Mouse (Mus musculus): ENCODE data around the gene Ndufaf4. TPM values are rescaled to one million over a fixed set of nuclear protein-coding genes. Genes with fewer than 3 reads are reported as not detected.

The Ndufaf4 gene
- total RNA-seq (2023): 10 to 100 TPM in 1 of 2 experiments, 1 to 10 TPM in 1; 7.4 to 10.4 TPM

GRCm38 (mm10) chr4:24897851-24898515, at the start of gene Ndufaf4:
Gene Ndufaf4 (plus strand): TSS chr4:24898083.

GRCm38 (mm10) chr4:24850401-24851325, 47.2 kb upstream of the Ndufaf4 start, which contains the start of gene Klhl32:
Gene Klhl32 (minus strand): TSS chr4:24851124.

Other genes starting within 250 kb of the Ndufaf4 start
- gene Klhl32, start 47.0 kb upstream of the Ndufaf4 start, total RNA-seq (2023): not detected
- not detected for gene Gpr63, start 68.3 kb downstream of the Ndufaf4 start, total RNA-seq (2023)

Data from monocyte, adult 59 days (primary cell).